Mouse (Mus musculus) intestine, postnatal 0 days (tissue): ENCODE data around the gene Plekha6. TPM values are rescaled to one million over a fixed set of nuclear protein-coding genes. Genes with fewer than 3 reads are reported as not detected.
A peak's percentile ranks its signal among the peaks of the same experiment; 100 is the strongest.

ENCODE experiments used
- ATAC-seq: fragments of 200-750 bp; cut with Nextera tagmentation; 2 replicates; pipeline ENCODE4 v1.8.0; 2017; ENCODE audit warnings: mild to moderate bottlenecking, moderate TSS enrichment, moderate library complexity
- H3K27ac ChIP-seq: fragments of 300-500 bp; sonication (generic); 2 replicates; pipeline ENCODE4 v1.5.1; 2014; ENCODE audit warnings: mild to moderate bottlenecking, low read depth, low read length, moderate library complexity
- H3K27me3 ChIP-seq: fragments of 300-500 bp; sonication (generic); replicated peaks from 2 replicates; pipeline ENCODE4 v1.6.1; 2014; ENCODE audit warnings: low read length, mixed read lengths; ENCODE audit not compliant: control insufficient read depth, insufficient read depth
- H3K36me3 ChIP-seq: fragments of 300-500 bp; sonication (generic); 2 replicates; pipeline ENCODE4 v1.6.1; 2014; ENCODE audit warnings: mild to moderate bottlenecking, moderate library complexity; ENCODE audit not compliant: control insufficient read depth, insufficient read depth
- H3K4me1 ChIP-seq: fragments of 300-500 bp; sonication (generic); replicated peaks from 2 replicates; pipeline ENCODE4 v1.6.1; 2014; ENCODE audit warnings: antibody characterized with exemption, low read length, mixed read lengths; ENCODE audit not compliant: control insufficient read depth, insufficient read depth
- H3K4me2 ChIP-seq: fragments of 300-500 bp; sonication (generic); replicated peaks from 2 replicates; pipeline ENCODE4 v1.6.1; 2014; ENCODE audit warnings: low read depth, mild to moderate bottlenecking, moderate library complexity
- H3K4me3 ChIP-seq: fragments of 300-500 bp; sonication (generic); 2 replicates; pipeline ENCODE4 v1.5.1; 2014; ENCODE audit warnings: low read depth, low read length
- H3K9ac ChIP-seq: fragments of 300-500 bp; sonication (generic); 2 replicates; pipeline ENCODE4 v1.6.1; 2014; ENCODE audit warnings: mild to moderate bottlenecking, low read depth, low read length
- H3K9me3 ChIP-seq: fragments of 300-500 bp; sonication (generic); 2 replicates; pipeline ENCODE4 v1.6.1; 2016; ENCODE audit warnings: mixed run types; ENCODE audit not compliant: control insufficient read depth
- CTCF ChIP-seq: sonication (generic); IDR thresholded peaks from 2 replicates; pipeline ENCODE4 v1.5.1; 2016; ENCODE audit warnings: low read depth, mild to moderate bottlenecking, control low read depth, antibody characterized with exemption, moderate library complexity
- WGBS: fragments of 180-500 bp; shearing (Covaris S2); extraction: QIAGEN DNeasy Blood & Tissue Kit; methylation state at CpG from one replicate; pipeline ENCODE4 v1.1.7; 2014; 5-methylcytosine and 5-hydroxymethylcytosine counted together
- polyA plus RNA-seq: library from polyadenylated mRNA; unstranded; fragments of >200 nt; fragmentation: Nextera tagmentation; extraction: Ambion mirVana; gene quantifications from 2 replicates; pipeline ENCODE4 v1.2.1, GENCODE M21; 2015

Gene Plekha6
- polyA plus RNA-seq, 1 experiment from 2014 or later: 7.5 TPM

- WGBS: 75% methylated on average over 5 of the region's 5 CpGs
- no peaks in the 10 kb centered on the region for H3K9me3 ChIP-seq
- H3K27me3 ChIP-seq: no peaks in the 10 kb centered on the region
- H3K4me3 ChIP-seq: no peak overlapping the region
- no peak for ATAC-seq
- no peak overlapping the region for H3K9ac ChIP-seq
- no peaks in the 10 kb centered on the region for H3K36me3 ChIP-seq
- no peak overlapping the region for H3K27ac ChIP-seq
- TF ChIP-seq CTCF: no peak
- no peak overlapping the region for H3K4me2 ChIP-seq
- H3K4me1 ChIP-seq: peaks cover 12% of the 10 kb centered on the region; the same call in 1 of the 2 replicates
Observed at GRCm38 (mm10) chr1:133217031-133217430, 53.0 kb downstream of the Plekha6 start.

DNA sequence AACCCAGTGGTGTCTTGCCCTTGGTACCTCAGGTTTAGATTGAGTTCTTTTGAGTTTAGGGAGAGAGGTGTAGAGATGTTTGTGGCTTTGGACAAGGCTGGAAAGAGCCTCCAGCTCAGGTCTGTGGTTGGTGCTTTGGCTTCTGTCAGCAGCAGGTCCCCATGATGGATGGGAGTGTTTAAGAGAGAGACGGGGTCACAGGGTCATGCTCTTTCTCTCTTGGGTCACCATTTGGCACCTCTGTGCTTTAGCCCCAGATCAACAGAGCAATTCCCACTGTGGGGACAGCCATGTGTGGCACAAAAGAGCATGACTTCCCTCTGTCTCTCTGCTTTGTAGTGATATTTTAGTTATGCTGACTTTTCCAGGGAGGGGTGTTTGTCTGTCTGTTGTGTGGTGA, 55.1 kb downstream of the Plekha6 start:
- WGBS: 68% methylated on average over 1 of the region's 1 CpGs

DNA sequence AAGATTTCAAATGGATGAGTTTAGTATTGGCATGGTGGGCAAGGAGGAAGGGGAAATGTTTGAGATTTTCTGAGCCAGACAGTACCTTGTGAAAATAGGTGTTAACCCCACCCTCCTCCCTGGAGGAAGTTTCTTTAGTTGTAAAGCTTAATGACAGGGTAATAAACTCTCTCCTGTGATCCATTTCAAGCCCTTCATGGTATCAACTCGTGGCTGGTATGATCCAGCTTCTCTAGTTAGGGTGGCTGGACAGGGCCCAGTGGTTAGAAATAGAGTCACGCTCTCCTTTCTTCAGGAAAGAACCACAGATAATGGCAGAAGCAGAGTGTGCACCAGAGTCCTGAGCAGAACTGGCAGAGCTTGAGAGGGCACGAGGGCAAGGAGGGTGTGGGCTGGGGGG, 57.4 kb downstream of the Plekha6 start:
- WGBS: 31% methylated on average over 3 of the region's 3 CpGs
- Histone ChIP-seq H3K27me3 (no peaks in the 10 kb centered on the region), H3K4me3 (no peak overlapping the region), H3K9me3 (no peaks in the 10 kb centered on the region), H3K36me3 (no peaks in the 10 kb centered on the region), H3K9ac (no peak overlapping the region), H3K27ac (no peak overlapping the region), H3K4me1 (0 out of 2 replicates have a peak, but pooled peaks cover 12% of the 10 kb centered on the region), H3K4me2 (no peak overlapping the region)
- ATAC-seq: peak; percentile 79
- TF ChIP-seq CTCF: no peak

More for the DNA sequence above, 55.1 kb downstream of the Plekha6 start:
- Histone ChIP-seq H3K27ac (no peak overlapping the region), H3K4me2 (no peak overlapping the region), H3K27me3 (no peaks in the 10 kb centered on the region), H3K9ac (no peak overlapping the region), H3K4me3 (no peak overlapping the region), H3K36me3 (no peaks in the 10 kb centered on the region), H3K4me1 (0 out of 2 replicates have a peak, but pooled peaks cover 15% of the 10 kb centered on the region), H3K9me3 (no peaks in the 10 kb centered on the region)
- TF ChIP-seq CTCF: no peak
- no peak for ATAC-seq

GRCm38 (mm10) chr1:133222445-133222995, 58.5 kb downstream of the Plekha6 start:
- WGBS: 41% methylated on average over 6 of the region's 6 CpGs
- no peak overlapping the region for H3K9ac ChIP-seq
- ATAC-seq: no peak

DNA sequence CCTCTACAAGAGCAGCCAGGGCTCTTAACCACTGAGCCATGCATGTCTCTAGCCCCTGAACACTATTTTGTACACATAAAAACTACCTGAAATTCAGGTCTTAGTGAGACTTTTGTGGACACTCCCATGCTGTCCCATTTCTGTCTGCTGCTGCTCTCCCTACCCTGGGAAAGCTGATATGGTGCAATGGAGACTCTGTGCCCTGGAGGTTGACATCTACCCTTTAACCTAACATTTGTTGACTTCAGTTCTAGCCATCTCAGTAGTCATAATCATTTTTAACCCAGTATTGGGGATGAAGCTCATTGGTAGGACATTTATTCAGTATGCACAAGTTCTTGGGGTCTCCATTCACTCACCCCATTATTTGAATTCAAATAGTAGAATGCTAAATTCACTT, 60.7 kb downstream of the Plekha6 start:
- Histone ChIP-seq H3K36me3 (no peaks in the 10 kb centered on the region), H3K27ac (no peak overlapping the region), H3K27me3 (no peaks in the 10 kb centered on the region), H3K9ac (no peak overlapping the region), H3K4me1 (0 out of 2 replicates have a peak, but pooled peaks cover 16% of the 10 kb centered on the region), H3K4me3 (no peak overlapping the region), H3K9me3 (no peaks in the 10 kb centered on the region), H3K4me2 (no peak overlapping the region)
- TF ChIP-seq CTCF: no peak
- no peak for ATAC-seq

More at GRCm38 (mm10) chr1:133222445-133222995, 58.5 kb downstream of the Plekha6 start:
- H3K36me3 ChIP-seq: no peaks in the 10 kb centered on the region
- no peak overlapping the region; the same call in 1 of the 2 replicates for H3K27ac ChIP-seq
- H3K4me2 ChIP-seq: no peak overlapping the region
- H3K4me1 ChIP-seq: 0 out of 2 replicates have a peak, but pooled peaks cover 16% of the 10 kb centered on the region
- no peak overlapping the region for H3K4me3 ChIP-seq
- H3K9me3 ChIP-seq: no peaks in the 10 kb centered on the region
- no peaks in the 10 kb centered on the region for H3K27me3 ChIP-seq
- TF ChIP-seq CTCF: no peak

- H3K4me3 ChIP-seq: no peak overlapping the region
- no peak overlapping the region for H3K27ac ChIP-seq
- H3K36me3 ChIP-seq: no peaks in the 10 kb centered on the region
- H3K9me3 ChIP-seq: no peaks in the 10 kb centered on the region
- H3K4me2 ChIP-seq: no peak overlapping the region
- 41% methylated on average over 3 of the region's 3 CpGs for WGBS
- no peak overlapping the region for H3K9ac ChIP-seq
- H3K27me3 ChIP-seq: no peaks in the 10 kb centered on the region
- TF ChIP-seq CTCF: no peak
- 0 out of 2 replicates have a peak, but pooled peaks cover 16% of the 10 kb centered on the region for H3K4me1 ChIP-seq
- ATAC-seq: no peak
Observed at GRCm38 (mm10) chr1:133225137-133225536, 61.1 kb downstream of the Plekha6 start.

DNA sequence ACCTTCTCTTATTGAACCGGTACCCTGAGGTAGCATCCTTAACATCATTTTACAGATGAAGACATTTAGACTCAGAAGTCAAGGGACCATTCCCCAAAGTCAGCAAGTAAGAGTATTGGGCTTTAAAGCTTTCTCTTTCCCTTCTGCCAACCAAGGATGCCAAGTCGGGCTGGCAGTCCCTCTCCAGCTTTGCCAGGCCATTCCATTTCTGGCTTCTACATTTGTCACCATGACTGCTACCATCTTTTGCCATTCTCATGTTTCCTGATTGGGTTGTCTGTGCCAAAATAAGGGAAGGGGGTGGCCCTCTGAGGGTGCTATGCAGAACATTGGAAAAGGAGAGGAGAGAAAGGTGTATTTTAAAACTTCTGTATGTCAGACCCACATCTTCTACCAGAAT, 61.6 kb downstream of the Plekha6 start:
- Histone ChIP-seq H3K9me3 (no peaks in the 10 kb centered on the region), H3K27ac (no peak overlapping the region), H3K36me3 (no peaks in the 10 kb centered on the region), H3K4me3 (no peak overlapping the region), H3K4me2 (no peak overlapping the region), H3K9ac (no peak overlapping the region), H3K27me3 (no peaks in the 10 kb centered on the region), H3K4me1 (0 out of 2 replicates have a peak, but pooled peaks cover 16% of the 10 kb centered on the region)
- 63% methylated on average over 2 of the region's 2 CpGs for WGBS
- ATAC-seq: no peak
- TF ChIP-seq CTCF: no peak
